Mouse (Mus musculus) limb, embryonic 14.5 days (tissue): ENCODE measurements around the gene Zpr1. TPM values are rescaled to one million over a fixed set of nuclear protein-coding genes. Genes with fewer than 3 reads are reported as not detected.
"Not testable (repeated sequence)": the region's sequence is repeated elsewhere in the genome, so short reads cannot be mapped to it uniquely, and the experiment has no call there.

Experiments
- ATAC-seq: fragments of 200-750 bp; cut with Nextera tagmentation; 2 replicates; pipeline ENCODE4 v1.8.0; 2017; ENCODE audit warnings: low read depth, moderate number of reproducible peaks, moderate TSS enrichment; ENCODE audit not compliant: low FRiP score
- DNase-seq: peaks from one replicate; pipeline ENCODE4 v3.0.0-alpha.2; 2015; ENCODE audit warnings: low spot score
- H3K27ac ChIP-seq: fragments of 300-500 bp; sonication (generic); replicated peaks from 2 replicates; pipeline ENCODE4 v1.5.1; 2014; ENCODE audit warnings: low read depth, mild to moderate bottlenecking, low read length, moderate library complexity, mixed read lengths
- H3K27me3 ChIP-seq: fragments of 300-500 bp; sonication (generic); 2 replicates; pipeline ENCODE4 v1.6.1; 2014; ENCODE audit warnings: low read length, mixed read lengths; ENCODE audit not compliant: control insufficient read depth, insufficient read depth
- H3K36me3 ChIP-seq: fragments of 300-500 bp; sonication (generic); 2 replicates; pipeline ENCODE4 v1.6.1; 2014; ENCODE audit warnings: mild to moderate bottlenecking, low read length, moderate library complexity, mixed read lengths; ENCODE audit not compliant: control insufficient read depth, insufficient read depth
- H3K4me1 ChIP-seq: fragments of 300-500 bp; sonication (generic); 2 replicates; pipeline ENCODE4 v1.6.1; 2014; ENCODE audit warnings: antibody characterized with exemption, low read length, mixed read lengths; ENCODE audit not compliant: control insufficient read depth, insufficient read depth
- H3K4me2 ChIP-seq: fragments of 300-500 bp; sonication (generic); replicated peaks from 2 replicates; pipeline ENCODE4 v1.6.1; 2014; ENCODE audit warnings: low read depth, mild to moderate bottlenecking, low read length, moderate library complexity; ENCODE audit not compliant: severe bottlenecking
- H3K4me3 ChIP-seq: fragments of 300-500 bp; sonication (generic); replicated peaks from 2 replicates; pipeline ENCODE4 v1.5.1; 2014; ENCODE audit warnings: low read length
- H3K9ac ChIP-seq: fragments of 300-500 bp; sonication (generic); 2 replicates; pipeline ENCODE4 v1.6.1; 2014; ENCODE audit warnings: mild to moderate bottlenecking, low read depth, low read length, moderate library complexity; ENCODE audit not compliant: severe bottlenecking
- H3K9me3 ChIP-seq: fragments of 300-500 bp; sonication (generic); 2 replicates; pipeline ENCODE4 v1.6.1; 2016; ENCODE audit warnings: low read length; ENCODE audit not compliant: control insufficient read depth
- POLR2A ChIP-seq: fragments of 200-500 bp; IDR thresholded peaks from 2 replicates; pipeline ENCODE4 v1.8.0; 2012; ENCODE audit warnings: inconsistent platforms, mild to moderate bottlenecking, moderate library complexity, borderline replicate concordance; ENCODE audit not compliant: insufficient read depth, insufficient read length; ENCODE audit errors: extremely low read depth
- WGBS: fragments of 180-500 bp; shearing (Covaris S2); extraction: QIAGEN DNeasy Blood & Tissue Kit; methylation state at CpG from one replicate; pipeline ENCODE4 v1.1.7; 2014; 5-methylcytosine and 5-hydroxymethylcytosine counted together
- polyA plus RNA-seq, 2 experiments: library from polyadenylated mRNA; depleted of rRNA in 1 of 2; stranded (reverse) in 1 of 2; unstranded in 1 of 2; fragments of >200 nt; fragmentation: Nextera tagmentation in 1 of 2; extraction: Ambion mirVana in 1 of 2; gene quantifications; 2 replicates each; pipeline versions ENCODE4 v1.2.1 to v1.2.3; 2012 to 2014

Gene Zpr1
- polyA plus RNA-seq, 2 experiments: 38.7 to 54.2 TPM

DNA sequence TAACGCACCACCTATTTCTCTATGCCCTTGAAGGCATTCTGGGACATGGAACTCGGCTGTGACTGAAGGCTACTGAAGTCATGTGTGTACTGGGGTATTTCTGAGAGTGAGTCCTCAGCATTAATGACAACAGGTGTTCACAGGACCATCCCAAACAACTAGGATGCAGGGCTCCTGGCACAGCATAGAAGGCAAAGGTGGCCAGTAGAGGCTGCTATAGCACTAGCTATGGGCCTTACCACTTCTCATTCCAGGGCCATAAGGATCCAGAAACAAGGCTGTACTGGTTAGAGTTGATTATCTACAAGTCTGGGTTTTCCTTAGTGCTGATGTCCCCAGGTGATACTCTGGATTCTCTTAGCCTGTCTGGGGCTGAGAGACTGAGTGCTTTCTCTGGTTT, 42.1 kb downstream of the Zpr1 start:
- ATAC-seq: no peak
- 43% methylated on average over 2 of the region's 2 CpGs for WGBS
- no peak for TF ChIP-seq POLR2A

DNA sequence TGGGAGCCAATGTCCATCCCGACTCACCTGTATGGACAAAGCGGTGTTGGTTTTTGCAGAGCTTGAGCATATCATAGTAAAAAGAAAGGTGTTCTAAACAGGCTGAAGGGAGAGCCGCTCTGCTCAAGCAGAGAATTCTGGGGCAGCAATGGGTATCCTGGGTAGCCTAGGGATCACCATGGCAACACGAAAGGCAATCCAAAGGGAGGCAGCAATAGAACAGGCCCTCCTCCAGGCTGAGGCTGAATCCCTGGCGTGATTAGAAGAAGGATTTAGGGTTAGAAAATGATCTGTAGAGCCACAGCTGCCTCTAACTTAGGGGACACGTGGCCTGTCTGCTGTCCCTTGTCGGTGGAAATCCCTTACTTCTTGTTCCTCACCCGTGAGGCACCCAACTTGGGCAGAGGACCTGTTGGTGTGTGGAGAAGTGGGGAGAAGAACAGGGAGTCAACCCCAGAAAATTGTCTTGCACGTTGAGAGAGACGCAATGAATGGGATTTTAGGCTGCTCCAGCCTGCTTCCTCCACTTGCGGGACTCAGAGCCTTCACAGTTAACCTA, 43.0 kb downstream of the Zpr1 start:
- H3K4me1 ChIP-seq: 0 out of 2 replicates have a peak, but pooled peaks cover 3% of the 10 kb centered on the region
- TF ChIP-seq POLR2A: no peak
- H3K27me3 ChIP-seq: no peaks in the 10 kb centered on the region
- no peak overlapping the region for H3K4me2 ChIP-seq
- no peaks in the 10 kb centered on the region for H3K9me3 ChIP-seq
- H3K27ac ChIP-seq: no peak overlapping the region
- H3K36me3 ChIP-seq: no peaks in the 10 kb centered on the region
- 48% methylated on average over 11 of the region's 11 CpGs for WGBS
- ATAC-seq (no peak), DNase-seq (no peak)
- no peak overlapping the region for H3K9ac ChIP-seq
- no peak overlapping the region for H3K4me3 ChIP-seq

More for the DNA sequence above, 42.1 kb downstream of the Zpr1 start:
- H3K4me2 ChIP-seq: no peak overlapping the region
- H3K4me3 ChIP-seq: no peak overlapping the region
- H3K9ac ChIP-seq: no peak overlapping the region
- no peak for DNase-seq
- no peaks in the 10 kb centered on the region for H3K36me3 ChIP-seq
- 0 out of 2 replicates have a peak, but pooled peaks cover 3% of the 10 kb centered on the region for H3K4me1 ChIP-seq
- no peaks in the 10 kb centered on the region for H3K9me3 ChIP-seq
- no peaks in the 10 kb centered on the region for H3K27me3 ChIP-seq
- H3K27ac ChIP-seq: no peak overlapping the region

DNA sequence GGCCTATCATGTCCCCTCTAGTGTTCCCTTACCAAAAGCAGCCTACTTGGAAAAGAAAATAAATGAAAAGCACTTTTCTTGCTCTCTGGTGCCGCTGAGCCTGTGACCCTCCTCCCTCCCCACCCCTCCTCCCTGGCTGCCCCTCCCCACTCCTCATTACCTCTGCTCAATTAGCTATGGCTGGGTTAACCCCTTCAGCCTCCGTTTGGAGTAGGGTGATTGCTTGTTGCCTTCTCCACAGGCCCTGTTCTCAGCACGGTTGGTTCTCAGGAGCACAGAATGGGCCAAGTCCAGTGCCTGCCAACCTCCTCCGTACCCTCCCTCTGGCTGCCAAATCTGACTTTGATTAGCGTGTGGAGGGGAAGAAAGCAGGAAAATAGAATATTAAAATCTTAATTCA, 43.5 kb downstream of the Zpr1 start:
- 0 out of 2 replicates have a peak, but pooled peaks cover 3% of the 10 kb centered on the region for H3K4me1 ChIP-seq
- H3K4me2 ChIP-seq: no peak overlapping the region
- H3K4me3 ChIP-seq: no peak overlapping the region
- H3K9ac ChIP-seq: no peak overlapping the region
- H3K36me3 ChIP-seq: no peaks in the 10 kb centered on the region
- ATAC-seq (no peak), DNase-seq (no peak)
- no peaks in the 10 kb centered on the region for H3K9me3 ChIP-seq
- H3K27ac ChIP-seq: no peak overlapping the region
- no peaks in the 10 kb centered on the region for H3K27me3 ChIP-seq
- 15% methylated on average over 5 of the region's 5 CpGs for WGBS
- no peak for TF ChIP-seq POLR2A

DNA sequence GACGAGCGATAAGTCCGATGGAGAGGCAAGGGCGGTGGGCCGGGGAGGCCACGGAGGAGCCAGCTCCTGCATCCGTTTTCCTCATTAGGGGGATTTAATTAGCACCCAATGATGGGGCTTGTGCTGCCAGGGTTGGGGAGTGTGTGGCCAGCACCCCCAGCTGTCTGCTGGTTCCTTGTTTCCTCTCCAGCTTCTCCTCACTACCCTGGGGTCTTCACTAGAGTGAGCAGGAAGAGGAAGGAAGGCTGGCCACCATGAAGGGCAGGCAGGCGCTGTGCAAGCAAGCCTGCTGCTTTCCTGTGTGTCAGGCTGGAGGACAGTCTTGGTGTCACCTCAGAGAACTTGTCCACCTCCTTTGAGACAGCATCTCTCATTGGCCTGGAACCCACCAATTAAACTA, 44.0 kb downstream of the Zpr1 start:
- no peak overlapping the region for H3K27ac ChIP-seq
- ATAC-seq (no peak), DNase-seq (no peak)
- no peak for TF ChIP-seq POLR2A
- 0 out of 2 replicates have a peak, but pooled peaks cover 3% of the 10 kb centered on the region for H3K4me1 ChIP-seq
- H3K9me3 ChIP-seq: no peaks in the 10 kb centered on the region
- no peak overlapping the region for H3K4me3 ChIP-seq
- no peaks in the 10 kb centered on the region for H3K27me3 ChIP-seq
- no peak overlapping the region for H3K4me2 ChIP-seq
- H3K36me3 ChIP-seq: no peaks in the 10 kb centered on the region
- 42% methylated on average over 8 of the region's 8 CpGs for WGBS
- H3K9ac ChIP-seq: no peak overlapping the region

DNA sequence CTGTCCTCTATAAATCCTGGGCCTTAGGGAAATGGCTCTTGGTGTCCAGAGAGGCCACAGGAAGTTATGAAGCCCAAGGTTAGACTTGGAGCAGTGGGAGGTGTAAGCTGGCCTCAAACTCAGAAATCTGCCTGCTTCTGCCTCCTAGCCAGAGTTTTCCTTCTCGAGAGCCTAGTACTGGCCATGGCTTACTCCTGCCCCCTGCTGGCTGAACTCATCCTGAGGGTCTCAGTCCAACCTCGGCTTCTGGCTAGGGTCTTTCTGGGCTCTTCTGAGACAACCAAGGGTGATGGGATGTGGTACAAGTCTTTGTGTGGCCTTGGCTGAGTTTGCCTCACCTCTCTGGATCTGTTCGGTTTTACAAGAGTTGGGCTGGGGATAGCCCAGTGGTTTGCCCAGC, 45.1 kb downstream of the Zpr1 start:
- TF ChIP-seq POLR2A: no peak
- 88% methylated on average over 3 of the region's 3 CpGs for WGBS
- Histone ChIP-seq H3K9me3 (no peaks in the 10 kb centered on the region), H3K4me3 (no peak overlapping the region), H3K4me2 (no peak overlapping the region), H3K36me3 (no peaks in the 10 kb centered on the region), H3K27me3 (no peaks in the 10 kb centered on the region), H3K27ac (no peak overlapping the region), H3K9ac (no peak overlapping the region), H3K4me1 (0 out of 2 replicates have a peak, but pooled peaks cover 3% of the 10 kb centered on the region)
- DNase-seq (no peak), ATAC-seq (no peak)

DNA sequence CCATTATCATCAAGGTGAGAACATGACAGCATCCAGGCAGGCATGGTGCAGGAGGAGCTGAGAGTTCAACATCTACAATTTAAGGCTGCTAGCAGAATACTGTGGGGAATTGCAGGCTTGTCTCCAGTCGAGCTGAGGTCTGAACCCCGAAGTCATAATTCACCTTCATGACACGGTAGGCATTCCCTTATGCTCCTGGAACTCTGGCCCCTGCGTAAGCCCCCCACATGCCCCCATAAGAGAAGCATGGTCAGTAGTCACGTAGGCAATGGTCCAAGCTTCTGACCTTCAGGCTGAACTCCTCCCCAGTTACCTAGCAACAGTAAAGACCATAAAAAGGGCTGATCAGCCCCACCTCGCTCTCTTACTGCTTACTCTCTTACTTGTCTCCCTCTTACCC, 47.0 kb downstream of the Zpr1 start, which contains the start of gene 4931429L15Rik:
4931429L15Rik (minus strand) TSS at position 101 of the 400 bp plus-strand sequence.
- 85% methylated on average over 6 of the region's 6 CpGs for WGBS
- not testable (repeated sequence) for H3K4me1 ChIP-seq

More for the DNA sequence above, 47.0 kb downstream of the Zpr1 start, which contains the start of gene 4931429L15Rik:
- H3K4me3 ChIP-seq, H3K36me3 ChIP-seq, ATAC-seq, H3K9ac ChIP-seq, DNase-seq, H3K4me2 ChIP-seq, H3K9me3 ChIP-seq, H3K27me3 ChIP-seq, H3K27ac ChIP-seq: not testable (repeated sequence)
